Mouse (Mus musculus) CH12.LX (cell line): ENCODE data around the gene Gm21680.
"Not testable (repeated sequence)": the region's sequence is repeated elsewhere in the genome, so short reads cannot be mapped to it uniquely, and the experiment has no call there.

Experiments
- CTCF ChIP-seq, 2 experiments: IDR thresholded peaks in 1 of 2; conservative IDR thresholded peaks in 1 of 2; 2 replicates each; pipeline ENCODE4 v1.5.1; 2011 to 2012; ENCODE audit warnings: low read depth in 2 of 2, low read length in 2 of 2, improper control_type of control experiment in 1 of 2, inconsistent platforms in 1 of 2, mild to moderate bottlenecking in 1 of 2, moderate library complexity in 1 of 2
- E2F4 ChIP-seq: IDR thresholded peaks from 2 replicates; pipeline ENCODE4 v1.6.1; 2011; ENCODE audit warnings: low read depth, low read length, improper control_type of control experiment; ENCODE audit not compliant: insufficient replicate concordance
- EP300 ChIP-seq: IDR thresholded peaks from 2 replicates; pipeline ENCODE4 v1.6.1; 2011; ENCODE audit warnings: low read length, improper control_type of control experiment
- MAFK ChIP-seq: IDR thresholded peaks from 2 replicates; pipeline ENCODE4 v1.6.1; 2011; ENCODE audit warnings: low read length, improper control_type of control experiment; ENCODE audit not compliant: insufficient replicate concordance
- MAX ChIP-seq: IDR thresholded peaks from 2 replicates; pipeline ENCODE4 v1.6.1; 2011; ENCODE audit warnings: low read length, improper control_type of control experiment
- MEF2A ChIP-seq: IDR thresholded peaks from 2 replicates; pipeline ENCODE4 v1.6.1; 2014; ENCODE audit warnings: low read depth, mild to moderate bottlenecking, inconsistent platforms, low read length, improper control_type of control experiment, borderline replicate concordance
- MXI1 ChIP-seq: IDR thresholded peaks from 2 replicates; pipeline ENCODE4 v1.6.1; 2011; ENCODE audit warnings: mild to moderate bottlenecking, low read depth, low read length, improper control_type of control experiment
- PAX5 ChIP-seq: IDR thresholded peaks from 2 replicates; pipeline ENCODE4 v1.6.1; 2012; ENCODE audit warnings: low read length, inconsistent platforms, mixed read lengths
- POLR2A ChIP-seq: IDR thresholded peaks from 2 replicates; pipeline ENCODE4 v1.6.1; 2011; ENCODE audit warnings: low read depth, mild to moderate bottlenecking, improper control_type of control experiment, low read length
- RAD21 ChIP-seq: IDR thresholded peaks from 2 replicates; pipeline ENCODE4 v1.6.1; 2011; ENCODE audit warnings: low read depth, mild to moderate bottlenecking, low read length, improper control_type of control experiment, moderate library complexity
- TCF12 ChIP-seq: IDR thresholded peaks from 2 replicates; pipeline ENCODE4 v1.6.1; 2014; ENCODE audit warnings: low read depth, mild to moderate bottlenecking, inconsistent platforms, low read length, improper control_type of control experiment
- ZKSCAN1 ChIP-seq: IDR thresholded peaks from 2 replicates; pipeline ENCODE4 v1.6.1; 2012; ENCODE audit warnings: low read depth, inconsistent platforms, low read length, improper control_type of control experiment, borderline replicate concordance

- not testable (repeated sequence) for TF ChIP-seq EP300; MAX; POLR2A; MEF2A; PAX5; E2F4; CTCF (conservative IDR thresholded peaks at IDR 0.05 in 1 of 2, IDR thresholded peaks at IDR 0.05 in 1 of 2; ENCODE audit: low read depth in 2 of 2, low read length in 2 of 2); MAFK; TCF12; MXI1; RAD21; ZKSCAN1
Observed at GRCm38 (mm10) chr5:26006937-26007695, 34.7 kb upstream of the Gm21680 start.
